Mouse (Mus musculus) layer of hippocampus, postnatal 36 days (tissue): ENCODE measurements at regions not wholly inside any gene's neighbourhood (a gene's known extent, or its start where the extent isn't known, plus 50 kb on each side); places are given as distances from the start of the nearest gene placed in this dataset.

Experiments used
- DNase-seq, 2 experiments: peaks; one replicate each; pipeline ENCODE4 v3.0.0; 2022

DNA sequence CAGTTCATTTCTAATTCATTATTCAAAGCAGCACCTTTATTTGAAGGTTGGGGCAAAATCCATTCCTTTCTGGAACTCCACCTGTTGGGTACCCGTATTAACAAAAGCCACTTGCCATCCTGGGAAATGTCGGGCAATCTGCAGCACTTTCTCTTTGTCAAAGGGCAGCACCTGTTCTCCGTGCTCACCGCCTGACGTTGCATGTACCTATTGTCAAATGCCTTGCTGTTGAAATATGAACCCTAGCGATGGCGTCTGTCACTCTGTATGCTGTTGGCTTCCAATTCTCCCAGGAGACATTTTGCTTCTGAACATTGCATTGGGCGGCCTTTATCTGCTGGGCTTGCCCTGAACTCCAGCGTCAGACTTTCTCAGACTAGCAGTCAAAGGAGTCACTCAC is 55.3 kb upstream of the Synm start:
- no peak for DNase-seq
